Mouse (Mus musculus) neural tube, embryonic 13.5 days (tissue): ENCODE data around the gene Has1. TPM values are rescaled to one million over a fixed set of nuclear protein-coding genes. Genes with fewer than 3 reads are reported as not detected.

Experiments used
- ATAC-seq: fragments of 200-750 bp; cut with Nextera tagmentation; 2 replicates; pipeline ENCODE4 v1.8.0; 2017; ENCODE audit warnings: low read depth, mild to moderate bottlenecking, moderate TSS enrichment, moderate library complexity
- H3K27ac ChIP-seq: fragments of 300-500 bp; sonication (generic); replicated peaks from 2 replicates; pipeline ENCODE4 v1.5.1; 2015; ENCODE audit warnings: moderate library complexity, mild to moderate bottlenecking, inconsistent platforms
- H3K27me3 ChIP-seq: fragments of 300-500 bp; sonication (generic); 2 replicates; pipeline ENCODE4 v1.6.1; 2015; ENCODE audit warnings: mild to moderate bottlenecking, inconsistent platforms
- H3K36me3 ChIP-seq: fragments of 300-500 bp; sonication (generic); 2 replicates; pipeline ENCODE4 v1.6.1; 2015; ENCODE audit warnings: mild to moderate bottlenecking, inconsistent platforms
- H3K4me1 ChIP-seq: fragments of 300-500 bp; sonication (generic); replicated peaks from 2 replicates; pipeline ENCODE4 v1.6.1; 2015; ENCODE audit warnings: inconsistent platforms
- H3K4me2 ChIP-seq: fragments of 300-500 bp; sonication (generic); 2 replicates; pipeline ENCODE4 v1.6.1; 2015; ENCODE audit warnings: inconsistent platforms, mild to moderate bottlenecking, moderate library complexity
- H3K4me3 ChIP-seq: fragments of 300-500 bp; sonication (generic); 2 replicates; pipeline ENCODE4 v1.5.1; 2015; ENCODE audit warnings: mild to moderate bottlenecking, inconsistent platforms
- H3K9ac ChIP-seq: fragments of 300-500 bp; sonication (generic); 2 replicates; pipeline ENCODE4 v1.6.1; 2015; ENCODE audit warnings: moderate library complexity, mild to moderate bottlenecking, inconsistent platforms
- H3K9me3 ChIP-seq: fragments of 300-500 bp; sonication (generic); 2 replicates; pipeline ENCODE4 v1.6.1; 2016; ENCODE audit warnings: inconsistent platforms
- WGBS: fragments of 180-500 bp; shearing (Covaris S2); methylation state at CpG from one replicate; pipeline ENCODE4 v1.1.7; 2015; 5-methylcytosine and 5-hydroxymethylcytosine counted together
- polyA plus RNA-seq: library from polyadenylated mRNA; unstranded; fragments of >200 nt; fragmentation: Nextera tagmentation; extraction: Ambion mirVana; gene quantifications from 2 replicates; pipeline ENCODE4 v1.2.1, GENCODE M21; 2015

Gene Has1
- polyA plus RNA-seq, 1 experiment from 2014 or later: 0.63 TPM

DNA sequence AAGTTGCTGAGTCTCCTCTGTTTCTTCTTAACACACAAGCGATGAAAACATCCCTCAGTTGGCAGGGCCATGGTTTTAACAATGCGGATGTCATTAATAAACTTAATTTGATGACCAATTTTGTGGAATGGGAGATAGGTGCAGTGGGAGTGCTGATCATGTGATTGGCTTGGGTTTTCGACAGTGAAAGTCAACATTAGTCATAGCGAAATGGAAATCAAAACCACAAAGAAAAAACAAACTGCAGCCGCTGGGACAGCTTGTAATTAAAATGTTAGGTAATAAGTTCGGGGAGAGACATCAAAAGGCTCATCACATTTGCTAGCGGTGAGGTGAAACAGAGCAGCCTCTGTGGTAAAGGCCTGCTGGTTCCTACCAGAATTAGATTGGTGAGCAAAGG is 14.2 kb downstream of the Has1 start:
- 87% methylated on average over 7 of the region's 7 CpGs for WGBS
- Histone ChIP-seq H3K4me2 (no peak overlapping the region), H3K9me3 (no peaks in the 10 kb centered on the region), H3K27me3 (no peaks in the 10 kb centered on the region), H3K9ac (no peak overlapping the region), H3K4me1 (peaks cover 31% of the 10 kb centered on the region), H3K4me3 (no peak overlapping the region), H3K36me3 (peaks cover 46% of the 10 kb centered on the region), H3K27ac (no peak overlapping the region)
- no peak for ATAC-seq

DNA sequence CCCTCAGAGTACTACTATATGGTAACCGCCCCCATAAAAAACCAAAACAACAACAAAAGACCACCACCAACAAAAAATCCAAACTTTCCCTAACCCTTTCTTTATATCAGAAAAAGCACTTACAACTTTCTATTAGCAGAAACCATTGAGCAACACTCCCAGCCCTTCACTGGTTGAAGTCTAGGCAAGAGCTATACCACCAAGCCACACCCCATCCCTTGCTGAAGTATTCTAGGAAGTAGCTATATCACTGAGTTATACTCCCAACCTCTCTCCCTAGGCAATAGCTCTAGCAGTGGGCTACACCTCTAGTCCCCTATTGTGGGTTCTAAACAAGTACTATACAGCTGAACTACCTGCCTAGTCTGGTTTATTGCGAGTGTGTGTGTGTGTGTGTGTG is 15.7 kb downstream of the Has1 start:
- Histone ChIP-seq H3K9ac (no peak overlapping the region), H3K4me2 (peak overlapping the region; percentile 69; the same call in 1 of the 2 replicates)

DNA sequence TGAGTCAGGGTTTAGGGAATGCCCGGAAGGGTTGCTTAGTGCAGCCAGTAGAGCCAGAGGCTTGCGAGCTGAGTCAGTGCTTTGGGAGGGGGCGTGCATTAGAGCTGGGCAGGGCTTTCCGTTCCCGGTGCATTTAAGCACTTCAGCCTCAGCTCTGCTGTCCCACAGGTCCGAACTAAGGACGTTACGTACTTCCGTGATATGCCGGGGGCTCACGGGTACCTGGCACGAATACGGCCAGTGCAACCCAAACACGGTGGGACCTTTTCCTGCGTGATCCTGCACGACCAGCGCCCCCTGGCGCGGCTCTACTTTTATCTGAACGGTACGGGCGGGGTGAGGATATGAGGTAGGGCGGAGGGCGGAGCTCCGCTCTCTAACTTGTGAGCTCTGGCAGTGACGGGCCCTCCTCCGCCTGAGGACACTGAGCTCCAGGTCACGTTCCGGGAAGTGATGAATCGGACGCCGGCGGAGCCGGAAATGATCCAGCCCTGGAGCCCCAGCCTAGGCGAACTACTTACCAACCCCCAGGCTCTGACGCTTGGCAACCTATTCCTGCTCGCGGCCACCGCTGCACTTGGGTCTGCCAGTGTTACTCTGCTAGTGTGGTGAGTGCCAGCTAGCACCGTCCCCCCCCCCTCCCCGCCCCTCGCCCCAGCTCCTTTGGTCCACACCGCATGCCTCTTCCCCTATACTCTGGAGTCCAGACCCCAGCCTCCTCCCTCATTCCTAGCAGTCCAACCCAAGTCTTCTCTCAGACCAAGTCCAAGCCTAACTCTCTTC is 16.9 kb downstream of the Has1 start:
- Histone ChIP-seq H3K4me3 (peak overlapping the region; percentile 44), H3K27ac (peak overlapping the region; percentile 85), H3K9me3 (no peaks in the 10 kb centered on the region), H3K4me1 (peaks cover 58% of the 10 kb centered on the region), H3K4me2 (peak overlapping the region; percentile 69), H3K9ac (peak overlapping the region; percentile 73), H3K36me3 (peaks cover 63% of the 10 kb centered on the region), H3K27me3 (no peaks in the 10 kb centered on the region)
- WGBS: under 1% methylated on average over 43 of the region's 43 CpGs
- peak; percentile 97 for ATAC-seq

More for the DNA sequence above, 15.7 kb downstream of the Has1 start:
- 94% methylated on average over 2 of the region's 2 CpGs for WGBS
- Histone ChIP-seq H3K4me1 (peaks cover 46% of the 10 kb centered on the region), H3K9me3 (no peaks in the 10 kb centered on the region), H3K36me3 (peaks cover 54% of the 10 kb centered on the region), H3K4me3 (no peak overlapping the region), H3K27me3 (no peaks in the 10 kb centered on the region), H3K27ac (no peak overlapping the region)
- ATAC-seq: no peak

DNA sequence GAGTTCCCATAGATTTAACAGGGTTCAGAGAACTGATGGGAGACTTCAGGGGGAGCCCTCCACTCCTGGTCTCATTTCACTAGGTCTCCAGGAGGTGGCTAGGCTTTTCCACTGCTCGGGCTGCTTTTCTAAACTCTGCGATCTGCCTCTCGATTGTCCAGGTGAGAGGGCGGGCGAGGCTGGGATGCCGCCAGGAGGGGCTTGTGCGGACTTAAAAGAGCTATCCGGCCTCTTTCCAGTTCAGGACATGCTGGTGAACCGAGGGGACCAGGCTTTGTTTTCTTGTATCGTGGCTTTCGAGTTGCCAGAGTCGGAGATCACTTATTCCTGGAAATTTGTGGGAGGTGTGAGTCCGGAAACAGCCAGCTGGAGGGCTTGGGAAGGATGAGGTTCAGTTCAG is 17.6 kb downstream of the Has1 start:
- Histone ChIP-seq H3K27me3 (no peaks in the 10 kb centered on the region), H3K9ac (peak overlapping the region; percentile 73), H3K4me3 (peak overlapping the region; percentile 44), H3K27ac (peak overlapping the region; percentile 85), H3K9me3 (no peaks in the 10 kb centered on the region), H3K4me2 (peak overlapping the region; percentile 69), H3K36me3 (peaks cover 65% of the 10 kb centered on the region), H3K4me1 (peaks cover 64% of the 10 kb centered on the region)
- WGBS: 8% methylated on average over 13 of the region's 13 CpGs
- peak; percentile 6; the same call in 1 of the 2 replicates for ATAC-seq

DNA sequence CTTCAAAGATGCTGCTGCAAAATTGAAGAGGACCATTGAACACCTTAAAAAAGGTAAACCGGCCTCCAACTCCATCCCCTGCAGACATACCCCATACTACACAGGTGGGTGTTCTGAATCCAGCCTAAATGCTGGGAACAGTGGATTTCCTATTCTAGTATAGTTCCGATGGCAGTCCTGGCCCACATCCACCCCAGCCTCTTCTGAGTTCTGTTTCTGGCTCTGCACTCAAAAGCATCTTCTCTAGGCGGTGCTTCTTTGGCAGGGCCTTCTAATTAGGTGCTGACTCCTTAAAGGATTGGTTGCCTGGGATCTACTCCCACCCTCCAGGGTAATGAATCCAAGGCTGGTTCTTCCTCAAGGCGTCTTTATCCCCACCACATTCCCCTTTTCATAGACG is 18.9 kb downstream of the Has1 start:
- 81% methylated on average over 5 of the region's 5 CpGs for WGBS
- Histone ChIP-seq H3K9me3 (no peaks in the 10 kb centered on the region), H3K4me1 (peaks cover 78% of the 10 kb centered on the region), H3K36me3 (peaks cover 64% of the 10 kb centered on the region), H3K9ac (no peak overlapping the region), H3K27me3 (no peaks in the 10 kb centered on the region), H3K4me3 (no peak overlapping the region), H3K4me2 (no peak overlapping the region), H3K27ac (no peak overlapping the region)
- no peak for ATAC-seq

GRCm38 (mm10) chr17:17834896-17835295 is 20.1 kb downstream of the Has1 start:
- 20% methylated on average over 1 of the region's 1 CpGs for WGBS
- H3K36me3 ChIP-seq: peaks cover 58% of the 10 kb centered on the region
- H3K27ac ChIP-seq: no peak overlapping the region
- H3K9ac ChIP-seq: no peak overlapping the region
- no peak overlapping the region for H3K4me3 ChIP-seq
- no peak for ATAC-seq
- no peaks in the 10 kb centered on the region for H3K9me3 ChIP-seq
- H3K4me1 ChIP-seq: peaks cover 90% of the 10 kb centered on the region
- H3K27me3 ChIP-seq: no peaks in the 10 kb centered on the region
- no peak overlapping the region for H3K4me2 ChIP-seq

DNA sequence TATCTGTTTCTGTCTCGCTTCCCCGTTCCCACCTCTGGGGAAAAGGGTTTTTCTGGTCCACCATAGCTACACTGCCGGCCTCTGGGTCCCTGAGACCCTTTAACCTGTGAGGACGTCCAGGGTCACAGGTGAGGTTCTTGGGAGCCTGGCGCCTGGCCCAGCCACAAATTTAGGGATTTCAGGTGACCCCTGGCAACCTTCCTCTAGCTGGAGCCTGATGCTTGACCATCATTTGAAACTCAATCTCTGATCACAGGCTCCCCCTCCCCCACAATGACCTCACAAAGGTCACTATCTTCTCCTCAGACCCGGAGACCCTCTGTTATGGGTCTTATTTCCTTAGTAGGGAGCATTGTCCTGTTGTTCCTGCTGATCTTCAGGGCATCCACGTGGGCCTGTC is 24.3 kb downstream of the Has1 start:
- peaks cover 40% of the 10 kb centered on the region for H3K36me3 ChIP-seq
- ATAC-seq: no peak
- 0 out of 2 replicates have a peak overlapping the region, but pooled peaks have one; percentile 100 for H3K27ac ChIP-seq
- peak overlapping the region; percentile 88 for H3K4me3 ChIP-seq
- H3K4me2 ChIP-seq: peak overlapping the region; percentile 94
- no peaks in the 10 kb centered on the region for H3K9me3 ChIP-seq
- WGBS: 72% methylated on average over 7 of the region's 7 CpGs
- peak overlapping the region; percentile 99 for H3K9ac ChIP-seq
- peaks cover 66% of the 10 kb centered on the region for H3K4me1 ChIP-seq
- no peaks in the 10 kb centered on the region for H3K27me3 ChIP-seq

GRCm38 (mm10) chr17:17829816-17830535 is 25.0 kb downstream of the Has1 start:
- Histone ChIP-seq H3K4me3 (peak overlapping the region; percentile 88), H3K36me3 (peaks cover 34% of the 10 kb centered on the region), H3K27me3 (no peaks in the 10 kb centered on the region), H3K9me3 (no peaks in the 10 kb centered on the region), H3K4me1 (peaks cover 58% of the 10 kb centered on the region), H3K9ac (peak overlapping the region; percentile 99), H3K4me2 (peak overlapping the region; percentile 94), H3K27ac (peak overlapping the region; percentile 100)
- WGBS: 42% methylated on average over 22 of the region's 23 CpGs
- no peak for ATAC-seq

GRCm38 (mm10) chr17:17829052-17829785 is 25.8 kb downstream of the Has1 start:
- 2% methylated on average over 6 of the region's 6 CpGs for WGBS
- H3K9ac ChIP-seq: peak overlapping the region; percentile 99
- no peaks in the 10 kb centered on the region for H3K9me3 ChIP-seq
- ATAC-seq: no peak
- H3K27me3 ChIP-seq: no peaks in the 10 kb centered on the region
- peaks cover 32% of the 10 kb centered on the region for H3K36me3 ChIP-seq
- peak overlapping the region; percentile 94 for H3K4me2 ChIP-seq
- peak overlapping the region; percentile 88 for H3K4me3 ChIP-seq
- peaks cover 51% of the 10 kb centered on the region for H3K4me1 ChIP-seq
- peak overlapping the region; percentile 100 for H3K27ac ChIP-seq

DNA sequence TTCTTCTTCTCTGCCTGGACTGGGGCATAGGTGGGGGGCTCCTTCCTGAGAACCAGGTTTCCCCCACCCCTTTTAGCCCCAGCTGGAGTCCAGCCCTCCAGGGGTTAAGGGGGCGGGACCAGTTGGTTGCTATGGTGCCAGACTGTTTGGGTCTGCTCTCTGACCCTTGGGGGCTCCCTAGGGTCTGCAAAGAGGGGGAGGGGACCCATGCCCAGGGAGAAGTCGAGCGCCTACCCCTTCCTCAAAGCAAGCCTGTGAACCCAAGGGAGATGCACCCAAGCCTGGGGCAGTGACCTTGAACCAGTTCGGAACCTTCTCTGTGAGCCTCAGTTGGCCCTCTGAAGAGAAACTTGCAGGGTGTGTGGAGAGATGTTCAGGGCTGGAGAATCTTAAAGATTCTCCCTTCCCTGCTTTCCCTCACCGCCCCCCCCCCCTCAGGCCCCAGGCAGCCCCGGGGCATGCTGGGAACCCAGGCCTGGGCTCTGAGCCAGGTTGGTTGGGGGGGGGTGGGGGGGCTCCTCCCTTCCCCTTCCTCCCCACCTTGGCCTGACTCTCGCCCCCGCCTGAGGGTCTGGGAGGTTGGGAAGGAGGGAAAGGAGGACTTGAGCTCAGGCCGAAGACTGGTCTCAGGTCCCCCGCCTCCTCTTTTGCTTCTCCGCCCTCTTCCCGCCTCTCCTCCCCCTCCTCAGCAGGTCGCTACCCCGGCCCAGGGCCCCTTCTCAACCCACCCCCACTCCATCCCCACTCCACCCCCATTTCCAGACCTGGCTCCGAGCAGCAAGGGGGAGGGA is 26.6 kb downstream of the Has1 start:
- H3K4me2 ChIP-seq: peak overlapping the region; percentile 94
- H3K27ac ChIP-seq: peak overlapping the region; percentile 100
- WGBS: 2% methylated on average over 10 of the region's 15 CpGs
- no peaks in the 10 kb centered on the region for H3K27me3 ChIP-seq
- H3K9me3 ChIP-seq: no peaks in the 10 kb centered on the region
- ATAC-seq: peak; percentile 43
- H3K4me3 ChIP-seq: peak overlapping the region; percentile 88
- H3K9ac ChIP-seq: peak overlapping the region; percentile 99
- H3K36me3 ChIP-seq: peaks cover 26% of the 10 kb centered on the region
- peaks cover 42% of the 10 kb centered on the region for H3K4me1 ChIP-seq

- peak; percentile 33 for ATAC-seq
- peak overlapping the region; percentile 94 for H3K4me2 ChIP-seq
- H3K4me3 ChIP-seq: peak overlapping the region; percentile 88
- H3K9ac ChIP-seq: peak overlapping the region; percentile 99
- under 1% methylated on average over 13 of the region's 13 CpGs for WGBS
- H3K27me3 ChIP-seq: no peaks in the 10 kb centered on the region
- H3K36me3 ChIP-seq: peaks cover 20% of the 10 kb centered on the region
- H3K4me1 ChIP-seq: peaks cover 36% of the 10 kb centered on the region
- peak overlapping the region; percentile 100 for H3K27ac ChIP-seq
- H3K9me3 ChIP-seq: no peaks in the 10 kb centered on the region
Measured at GRCm38 (mm10) chr17:17827658-17828190, 27.3 kb downstream of the Has1 start.
